Mouse (Mus musculus) ovary, postnatal 14 days (tissue): Measurements from ENCODE around the gene Elovl2.
A peak's percentile ranks its signal among the peaks of the same experiment; 100 is the strongest.

Source experiments
- DNase-seq: peaks from one replicate; pipeline ENCODE4 v3.0.0; 2022; ENCODE audit warnings: low spot score

Elovl2 gene

DNA sequence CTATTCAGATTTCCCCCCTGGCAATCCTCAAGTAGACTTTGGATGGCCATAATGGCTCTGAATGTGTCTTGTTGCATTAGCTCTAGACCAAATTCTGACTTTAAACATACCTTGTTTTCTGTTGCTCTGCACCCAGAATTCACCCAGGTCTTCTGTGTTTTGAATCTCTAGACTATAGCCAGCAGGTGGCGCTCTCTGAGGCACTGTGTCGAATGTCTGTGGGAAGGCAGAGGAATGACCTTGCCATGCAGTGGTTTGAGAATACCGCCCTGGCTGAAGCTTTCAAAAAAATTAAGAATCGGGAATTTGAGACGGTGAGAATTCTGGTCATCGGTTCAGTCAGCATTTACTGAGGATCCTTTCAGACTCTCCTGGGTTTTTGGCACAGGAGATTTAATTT is 85.3 kb downstream of the Elovl2 start:
- DNase-seq = peak; percentile 58
